Mouse (Mus musculus) retina, embryonic 14.5 days (tissue): ENCODE results near the gene Bcap29.
A peak's percentile ranks its signal among the peaks of the same experiment; 100 is the strongest.
"Not testable (repeated sequence)": the region's sequence is repeated elsewhere in the genome, so short reads cannot be mapped to it uniquely, and the experiment has no call there.

Source experiments
- DNase-seq: peaks from one replicate; pipeline ENCODE4 v3.0.0-alpha.2; 2015; ENCODE audit warnings: low spot score

Gene Bcap29

DNA sequence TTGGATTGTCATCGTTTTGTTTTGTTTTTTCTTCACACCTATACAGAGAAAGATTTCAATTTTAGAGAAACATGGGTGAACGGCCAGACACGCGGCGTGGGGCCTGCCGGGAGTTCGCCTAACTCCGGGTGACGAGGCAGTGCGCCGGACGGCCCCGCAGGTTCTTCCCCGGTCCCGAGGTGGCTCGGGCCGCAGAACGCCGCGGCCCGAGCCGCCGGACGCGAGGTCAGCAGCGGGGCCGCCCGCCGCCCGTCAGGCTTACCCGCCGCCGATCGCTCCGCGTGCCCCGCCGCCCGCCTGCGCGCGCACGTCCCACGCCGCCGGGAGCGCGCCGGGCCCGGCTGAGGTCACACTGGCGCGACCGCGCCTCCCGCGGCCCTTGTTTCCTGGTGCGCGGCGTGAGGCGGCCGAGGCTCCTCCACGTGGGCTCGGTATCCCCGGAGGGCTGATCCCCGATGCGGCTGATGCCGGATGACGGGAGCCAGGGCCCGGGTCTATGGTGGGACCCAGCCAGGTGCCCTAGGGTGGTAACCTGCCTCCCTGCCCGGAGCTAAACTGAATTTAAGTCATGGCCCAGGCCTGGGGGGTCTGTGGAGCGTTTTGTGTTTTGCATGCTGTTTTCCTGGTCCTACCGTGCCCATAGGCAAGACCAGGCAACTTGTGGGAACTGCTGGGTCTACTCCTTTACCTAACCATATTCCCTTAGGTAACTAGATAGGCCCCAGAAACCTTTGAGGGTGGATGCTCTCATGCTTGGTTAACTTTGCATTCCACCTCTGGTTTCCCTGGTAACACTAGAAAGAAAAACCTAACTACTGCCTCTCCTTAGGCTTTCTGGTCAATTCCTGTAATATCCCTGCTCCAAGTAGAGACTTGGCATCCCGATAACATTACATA is at the start of gene Bcap29:
Gene Bcap29, minus strand, starts transcription at position 316 of the 897 bp plus-strand sequence.
- DNase-seq = peak; percentile 80

DNA sequence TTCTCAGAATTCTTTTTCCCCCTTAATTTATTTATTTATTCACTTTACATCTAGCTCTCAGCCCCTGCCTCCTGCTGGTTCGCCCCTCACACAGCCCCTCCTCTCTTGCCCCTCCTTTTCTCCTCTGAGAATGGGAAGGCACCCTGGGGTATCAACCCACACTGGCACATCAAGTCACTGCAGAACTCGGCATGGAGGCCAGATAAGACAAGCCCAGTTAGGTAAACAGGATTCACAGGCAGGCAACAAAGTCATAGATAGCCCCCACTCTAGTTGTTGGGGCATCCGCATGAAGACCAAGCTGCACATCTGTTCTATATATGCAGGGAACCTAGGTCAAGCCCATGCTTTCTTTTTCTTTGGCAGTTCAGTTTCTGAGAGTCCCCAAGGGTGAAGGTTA is 32.7 kb upstream of the Bcap29 start:
- no peak for DNase-seq

DNA sequence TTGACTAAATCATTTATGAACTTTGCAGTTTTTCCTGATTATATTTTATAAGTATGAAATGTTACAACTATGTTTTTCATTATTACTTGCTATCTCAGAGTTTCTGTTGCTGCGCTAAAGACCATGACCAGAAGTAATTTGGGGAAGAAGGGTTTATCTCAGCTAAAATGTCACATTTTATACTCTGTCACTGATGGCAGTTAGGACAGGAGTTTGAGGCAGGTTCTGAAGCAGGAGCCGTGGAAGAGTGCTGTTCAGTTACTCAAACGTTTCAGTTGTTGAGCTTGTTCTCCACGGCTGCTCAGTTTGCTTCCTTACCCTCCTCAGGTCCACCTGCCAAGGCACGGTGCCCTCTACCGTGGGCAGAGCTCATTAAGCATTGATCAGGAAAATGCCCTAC is 31.5 kb upstream of the Bcap29 start:
- DNase-seq = no peak

DNA sequence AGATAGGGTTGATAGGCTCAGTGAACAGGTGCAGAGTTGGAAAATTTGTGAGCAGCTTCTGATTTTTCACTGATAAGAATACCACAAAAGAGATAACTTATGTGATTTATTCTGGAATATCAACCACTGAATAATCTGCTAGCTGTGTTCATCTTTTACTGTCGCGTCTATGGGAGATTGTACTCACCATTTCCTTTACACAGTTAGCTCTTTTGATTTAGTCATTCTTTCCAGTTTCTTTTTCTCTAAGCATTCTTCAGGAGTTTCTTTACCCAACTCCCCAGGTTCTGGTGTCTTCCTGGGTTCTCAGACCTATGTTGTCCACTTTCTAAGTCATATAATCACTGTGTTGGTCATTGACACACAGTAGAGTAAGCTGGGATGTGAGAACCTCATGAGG is 22.4 kb upstream of the Bcap29 start:
- DNase-seq = no peak

DNA sequence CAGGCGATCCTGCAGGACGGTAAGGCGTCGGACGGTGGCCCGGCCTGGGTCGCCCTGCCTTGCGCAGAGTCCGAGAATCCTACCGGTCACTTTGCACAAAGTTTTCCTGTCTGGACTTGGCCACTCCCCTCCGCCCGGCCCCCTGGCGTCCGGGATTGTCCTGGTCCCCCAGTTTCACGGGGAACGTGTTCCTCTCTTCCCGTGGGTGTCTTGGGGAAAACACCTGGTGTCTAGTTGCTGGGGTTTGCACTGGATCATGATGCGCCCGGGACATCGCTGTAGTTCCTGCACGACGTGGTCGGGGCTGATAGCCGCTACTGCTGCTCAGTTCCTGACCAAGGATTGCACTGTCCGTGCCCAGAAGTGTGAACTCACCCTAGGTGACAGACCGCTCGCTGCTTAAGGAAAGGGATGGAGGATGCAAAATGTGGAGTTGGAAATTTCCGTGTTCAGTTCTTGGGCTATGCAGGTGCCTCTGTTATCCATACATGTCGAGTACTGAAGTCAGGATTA is 20.6 kb upstream of the Bcap29 start:
- no peak for DNase-seq

DNA sequence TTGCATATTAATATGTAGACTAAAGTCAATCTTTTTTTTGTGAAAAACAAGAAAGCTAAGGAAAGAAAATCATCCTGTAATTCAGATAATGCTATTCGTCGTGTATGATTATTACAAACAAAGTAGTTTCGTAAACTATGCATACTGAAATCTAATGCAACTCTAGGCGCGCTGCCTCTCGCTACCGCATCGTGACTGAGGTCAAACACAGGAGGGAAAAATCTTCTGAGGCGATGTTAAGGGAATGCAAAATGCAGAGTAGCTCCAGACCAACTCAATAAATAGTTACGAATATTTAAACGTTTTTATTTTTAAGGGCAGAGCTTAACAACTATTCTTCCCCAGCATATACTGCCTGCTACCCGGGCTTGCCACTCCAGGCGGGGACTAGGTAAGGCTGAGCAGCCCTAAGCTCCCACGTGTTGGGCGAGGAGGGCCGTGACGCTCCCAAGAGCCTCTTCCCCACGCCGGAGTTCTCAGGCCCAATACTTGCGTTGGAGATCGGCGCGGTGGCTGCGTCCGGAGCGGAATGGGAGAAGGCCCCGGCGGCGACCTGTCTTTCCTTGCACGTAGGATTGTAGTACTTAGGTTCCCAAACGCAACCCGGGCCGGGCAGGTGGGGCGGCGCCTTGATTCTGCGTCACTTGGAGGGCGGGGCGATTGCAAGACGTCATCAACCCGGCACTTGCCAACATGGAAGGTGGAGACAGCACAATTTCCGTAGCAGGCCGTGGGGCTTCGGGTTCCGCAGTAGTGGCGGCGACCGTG is 19.9 kb upstream of the Bcap29 start, which contains the start of the genes Dus4l and Cog5:
Gene Dus4l, minus strand, starts transcription at position 630 of the 768 bp plus-strand sequence.
Gene Cog5, plus strand, starts transcription at position 673 of the 768 bp plus-strand sequence.
- peak; percentile 94 for DNase-seq

DNA sequence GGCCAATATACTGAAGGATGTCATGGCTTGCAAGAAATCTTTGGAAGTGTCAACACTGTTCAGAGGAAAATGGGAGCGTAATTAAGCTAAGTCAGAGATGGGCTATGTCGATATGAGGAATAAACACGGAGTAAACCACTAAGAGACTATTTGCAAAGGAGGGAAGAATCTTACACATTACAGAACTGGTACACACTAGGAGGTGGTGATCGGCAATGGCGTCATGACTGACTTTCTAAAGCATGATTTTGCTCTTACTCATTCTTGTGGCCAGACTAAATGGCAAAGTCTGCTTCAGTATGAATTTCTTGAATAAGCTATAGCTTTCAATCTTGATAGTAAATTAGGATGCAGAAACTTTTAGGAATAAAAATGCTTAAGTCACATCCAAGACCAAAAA is 19.2 kb upstream of the Bcap29 start:
- DNase-seq = no peak

DNA sequence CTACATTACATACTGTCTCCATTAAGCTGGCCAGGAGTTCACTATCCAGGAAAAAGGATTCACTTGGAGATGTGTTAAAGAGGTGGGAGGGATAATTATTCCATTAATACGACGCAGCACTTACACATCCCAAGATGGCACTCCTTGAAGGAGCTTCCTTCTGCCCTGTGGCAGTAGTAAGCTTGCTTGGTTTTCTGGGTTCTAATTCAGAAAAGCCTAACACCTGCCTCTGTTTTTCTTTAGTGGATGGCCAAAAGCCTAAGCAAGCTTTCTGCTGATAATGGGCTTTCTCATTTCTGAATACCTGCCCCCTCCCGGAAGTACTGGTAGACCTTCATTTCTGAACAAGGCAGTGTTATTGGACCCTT is 766 bp upstream of the Bcap29 start:
- no peak for DNase-seq

DNA sequence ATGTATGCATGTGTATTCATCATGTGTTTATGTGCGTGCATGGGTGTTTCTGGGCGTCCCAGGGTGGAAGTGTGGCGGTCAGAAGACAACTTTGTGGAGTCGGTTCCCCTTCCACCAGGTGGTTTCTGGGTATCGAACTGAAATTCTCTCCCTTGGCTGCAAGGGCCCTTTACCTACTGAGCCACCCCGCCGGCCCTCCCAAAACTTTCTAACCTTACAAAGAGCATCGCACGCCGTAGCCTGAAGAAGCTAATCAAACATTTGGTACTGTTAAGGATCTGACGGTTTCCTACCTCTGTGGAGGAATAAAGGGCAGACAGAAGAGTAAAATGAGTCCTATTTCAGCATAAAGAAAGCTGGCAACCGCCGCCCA is 502 bp downstream of the Bcap29 start:
- peak; percentile 59 for DNase-seq

DNA sequence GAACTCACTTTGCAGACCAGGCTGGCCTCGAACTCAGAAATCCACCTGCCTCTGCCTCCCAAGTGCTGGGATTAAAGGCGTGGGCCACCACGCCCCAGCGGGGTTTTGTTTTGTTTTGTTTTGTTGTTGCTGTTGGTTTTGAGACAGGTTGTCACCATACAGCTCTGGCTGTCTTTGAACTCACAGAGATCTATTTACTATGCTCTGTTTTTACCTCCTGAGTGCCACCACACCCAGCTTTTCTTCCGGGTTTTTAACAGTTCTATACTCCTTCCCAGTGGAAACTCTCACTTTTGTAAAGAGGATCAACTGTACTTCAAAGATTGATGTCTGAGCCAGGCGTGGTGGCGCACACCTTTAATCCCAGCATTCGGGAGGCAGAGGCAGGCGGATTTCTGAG is 6.1 kb downstream of the Bcap29 start:
- not testable (repeated sequence) for DNase-seq

DNA sequence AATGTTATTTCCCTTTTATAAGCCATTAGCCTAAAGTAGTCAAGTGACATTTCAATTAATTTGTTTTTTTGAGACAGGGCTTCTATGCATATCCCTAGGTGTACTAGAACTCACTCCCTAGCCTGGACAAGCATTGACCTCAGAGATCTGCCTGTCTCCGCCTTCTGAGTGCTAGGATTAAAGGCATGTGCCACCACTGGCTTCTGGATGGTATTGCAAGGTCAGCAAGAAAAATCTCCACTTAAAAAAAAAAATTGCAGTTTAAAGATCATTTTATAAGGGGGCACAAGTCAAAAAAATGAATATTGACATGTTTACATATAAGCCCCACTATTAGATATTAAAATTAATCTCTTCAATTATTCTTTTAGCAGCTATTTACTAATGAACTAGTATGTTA is 9.4 kb downstream of the Bcap29 start:
- DNase-seq = no peak

DNA sequence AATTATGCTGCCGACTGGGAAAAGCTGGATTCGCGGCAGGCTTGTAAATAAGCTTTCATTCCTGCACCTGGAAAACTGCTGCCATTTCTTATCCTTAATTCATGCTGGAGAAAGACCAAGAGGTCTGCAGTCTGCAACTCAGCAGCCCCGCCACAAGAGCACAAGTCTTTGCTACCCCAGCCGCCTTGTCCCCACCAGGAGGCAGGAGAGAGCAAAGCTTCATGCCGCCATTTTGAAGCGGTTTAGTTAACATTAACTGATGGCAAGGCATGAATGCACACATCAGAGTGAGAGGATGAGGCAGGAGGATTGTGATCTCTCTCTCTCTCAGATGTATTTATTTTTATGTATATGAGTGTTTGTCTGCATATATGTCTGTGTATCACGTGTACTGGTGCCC is 14.4 kb downstream of the Bcap29 start:
- DNase-seq = no peak

DNA sequence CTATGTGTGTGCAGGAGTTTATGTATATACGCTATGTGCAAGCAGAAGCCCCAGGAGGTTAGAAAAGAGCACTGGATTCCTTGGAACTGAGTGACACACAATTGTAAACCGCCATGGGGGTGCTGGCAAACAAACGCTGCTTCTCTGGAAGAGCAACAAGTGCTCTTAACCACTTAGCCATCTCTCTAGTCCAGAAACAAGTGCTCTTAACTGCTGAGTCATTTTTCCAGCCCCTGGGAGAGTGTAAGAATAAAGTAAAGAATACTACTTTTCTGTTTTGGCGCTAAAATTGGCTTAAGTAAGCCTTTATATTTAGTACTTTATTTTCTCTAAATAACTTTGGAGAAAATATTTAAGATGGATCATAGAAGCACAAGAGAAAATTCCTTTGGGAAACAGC is 21.1 kb downstream of the Bcap29 start:
- DNase-seq = no peak

DNA sequence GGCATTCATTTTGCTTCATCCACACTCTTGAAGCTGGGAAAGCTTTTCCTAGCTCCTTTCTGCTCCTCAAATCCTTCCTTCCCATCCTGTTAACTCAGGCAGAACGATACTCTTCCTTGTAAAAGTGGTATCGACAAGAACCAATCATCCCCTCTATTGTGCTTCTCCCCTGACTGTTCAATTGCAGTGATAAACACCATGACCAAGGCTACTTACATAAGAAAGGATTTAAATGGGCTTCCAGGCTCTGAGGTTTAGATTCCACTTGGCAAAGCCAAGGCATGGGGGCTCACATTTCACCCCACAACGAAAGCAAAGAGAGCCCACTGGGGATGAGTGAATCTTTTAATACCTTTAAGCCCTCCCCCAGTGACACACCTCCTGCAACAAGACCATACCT is 26.3 kb downstream of the Bcap29 start:
- no peak for DNase-seq

DNA sequence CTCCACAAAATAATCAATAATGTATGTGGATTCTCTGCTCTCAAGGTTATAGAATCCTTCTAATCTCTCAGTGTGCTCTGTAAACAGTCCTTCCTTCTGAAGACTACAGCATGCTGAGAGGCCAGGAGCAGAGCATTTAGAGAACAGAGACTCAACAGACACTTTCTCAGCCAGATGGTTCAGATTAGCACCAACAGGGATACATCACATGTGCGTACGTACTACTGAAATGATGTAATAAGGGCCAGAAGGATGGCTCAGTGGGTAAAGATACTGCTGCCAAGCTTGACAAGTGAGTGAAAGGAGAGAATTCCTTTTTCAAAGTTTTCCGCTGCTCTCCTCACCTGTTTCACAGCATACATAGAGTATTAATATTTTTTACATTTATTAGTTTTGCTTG is 29.6 kb downstream of the Bcap29 start:
- DNase-seq = no peak

DNA sequence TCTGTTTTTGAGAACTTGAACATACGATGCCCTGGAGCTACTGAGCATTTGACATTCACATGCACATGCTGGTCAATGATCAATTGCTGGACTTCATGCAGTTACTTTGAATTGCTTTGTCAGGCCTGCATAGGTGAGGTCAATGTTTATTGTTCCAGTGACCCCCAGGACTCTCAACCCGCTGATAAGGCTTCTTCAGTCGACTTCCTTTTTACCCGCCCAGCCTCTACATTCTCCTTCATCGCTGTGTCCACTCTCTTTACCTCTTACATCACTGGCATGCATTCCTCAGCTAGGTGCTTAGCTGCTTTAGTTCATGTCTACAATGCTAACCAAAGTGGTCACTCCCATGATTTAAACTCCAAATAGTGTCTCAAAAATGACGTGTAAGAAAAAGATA is 30.9 kb downstream of the Bcap29 start:
- DNase-seq = no peak

DNA sequence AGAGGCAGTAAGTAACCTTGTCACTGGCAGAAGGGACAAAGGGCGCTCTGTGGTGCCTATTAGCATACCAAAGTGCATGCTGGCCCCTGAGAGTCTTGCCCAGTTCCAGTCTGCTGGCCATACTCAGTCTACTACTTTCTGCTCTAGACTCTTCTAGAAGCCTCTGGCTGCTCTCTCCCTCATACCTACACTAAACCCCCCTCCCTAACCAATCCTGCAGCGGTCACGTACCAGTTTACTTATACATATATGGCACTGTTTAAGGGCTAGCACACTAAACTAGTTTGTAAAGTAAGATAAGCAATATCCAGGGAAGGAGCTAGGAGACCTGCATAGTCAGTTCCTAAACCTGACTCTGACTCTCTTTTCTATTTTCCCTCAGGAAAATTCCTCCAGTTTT is 40.2 kb downstream of the Bcap29 start:
- no peak for DNase-seq

DNA sequence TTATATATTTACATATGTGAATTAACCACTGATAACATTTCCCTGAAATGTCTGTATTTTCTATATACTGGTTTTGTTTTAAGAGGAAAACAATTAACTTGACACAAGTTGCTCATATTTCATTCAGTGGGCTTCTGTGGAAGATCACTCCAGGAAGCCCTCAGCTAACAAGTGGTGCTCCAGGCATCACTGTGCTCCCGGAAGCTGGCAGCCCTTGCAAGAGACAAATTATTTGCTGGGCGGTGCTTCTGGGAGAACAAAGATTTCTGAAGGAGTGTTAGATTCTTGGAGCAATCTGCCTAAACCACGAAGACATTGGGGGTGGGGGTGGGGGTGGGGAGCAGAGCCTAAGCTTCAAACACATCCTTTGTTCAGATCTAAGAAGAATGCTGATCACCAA is 42.4 kb downstream of the Bcap29 start:
- DNase-seq = no peak

DNA sequence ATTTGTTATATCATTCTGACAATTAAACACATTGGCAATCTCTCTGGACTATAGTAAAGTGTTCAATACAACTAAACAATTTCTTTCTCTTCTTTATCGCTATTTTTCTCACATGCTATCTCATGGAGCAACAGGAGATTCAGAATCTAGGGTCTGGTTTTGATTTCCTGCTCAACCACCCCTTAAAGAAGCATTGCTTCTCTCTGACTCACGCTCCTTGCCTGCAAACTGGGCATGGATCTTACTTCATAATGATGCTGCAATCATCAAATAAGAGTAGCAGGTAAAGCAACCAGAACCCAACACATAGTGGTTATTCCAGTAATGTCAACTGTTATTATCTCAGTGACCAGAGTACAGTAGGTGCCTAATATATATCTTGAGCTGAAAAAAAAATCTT is 50.7 kb downstream of the Bcap29 start:
- DNase-seq = no peak

DNA sequence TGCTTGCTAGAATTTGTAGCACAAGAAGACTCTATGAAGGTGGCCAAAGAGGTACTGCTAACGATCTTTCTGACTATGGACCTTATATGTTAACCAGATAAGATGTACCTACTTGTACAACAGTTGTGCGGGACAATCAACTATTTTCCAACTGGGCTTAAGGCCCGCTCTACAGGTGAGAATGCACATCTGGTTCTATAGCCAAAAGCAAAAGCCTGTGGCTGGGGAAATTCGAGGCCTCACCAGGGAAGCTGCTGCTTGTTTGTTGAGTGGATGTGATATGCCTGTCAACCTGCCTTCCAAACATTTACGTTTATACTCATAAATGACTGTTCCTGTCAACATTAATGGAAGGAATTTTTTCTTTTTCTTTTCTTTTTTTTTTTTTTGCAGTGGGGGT is 52.4 kb downstream of the Bcap29 start:
- no peak for DNase-seq

DNA sequence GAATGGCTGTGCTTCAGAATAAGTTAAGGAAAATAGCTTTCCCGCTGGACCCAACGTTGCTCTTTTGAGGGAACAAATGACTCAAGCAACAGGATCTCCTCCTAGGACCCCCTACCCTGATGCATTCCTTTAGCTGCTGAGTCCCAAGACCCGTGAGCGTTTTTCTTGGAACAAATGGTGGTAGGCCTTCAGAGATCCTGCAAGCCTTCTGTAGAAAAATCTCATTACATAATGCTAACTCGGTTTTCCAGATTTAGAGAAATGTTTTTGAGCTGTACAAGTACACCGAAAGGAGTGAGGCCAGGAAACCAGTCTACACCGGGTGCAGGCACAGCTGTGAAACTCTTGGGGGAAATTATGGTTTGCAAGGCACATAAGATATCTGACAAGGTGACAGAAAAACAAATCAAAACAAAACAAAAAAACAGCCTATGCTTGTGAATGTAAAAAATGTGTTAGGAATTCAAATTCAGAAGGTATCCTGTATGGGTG is 53.1 kb downstream of the Bcap29 start:
- DNase-seq = no peak

DNA sequence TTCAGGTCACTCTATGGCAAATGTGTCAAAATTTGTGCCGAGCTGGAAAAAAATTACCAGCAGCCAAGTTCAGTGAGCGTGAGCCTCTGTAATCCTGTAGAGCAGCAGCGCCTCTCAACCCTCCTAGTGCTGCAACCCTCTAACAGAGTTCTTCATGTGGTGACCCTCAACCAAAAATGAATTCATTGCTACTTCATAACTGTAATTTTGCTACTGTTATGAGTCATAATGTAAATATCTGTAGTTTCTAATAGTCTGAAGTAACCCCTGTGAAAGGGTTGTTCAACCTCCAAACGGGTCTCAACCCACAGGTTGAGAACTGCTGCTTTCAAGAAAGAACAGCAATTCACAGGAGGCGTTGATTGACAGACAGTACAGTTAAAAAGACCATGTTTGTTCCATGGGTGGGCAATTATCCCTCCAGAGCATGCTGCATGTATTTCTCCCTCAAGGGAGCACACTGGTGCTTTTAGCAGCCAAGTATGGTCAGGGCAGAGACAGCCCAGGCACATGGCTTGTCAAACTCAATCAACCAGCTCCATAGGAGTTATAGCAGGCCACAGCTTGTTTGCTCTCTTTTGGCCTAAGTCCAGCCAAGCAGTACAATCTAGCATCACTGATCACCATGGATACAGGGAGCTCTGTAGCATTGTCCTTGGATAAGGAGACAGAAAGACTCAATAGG is 53.7 kb downstream of the Bcap29 start:
- peak; percentile 86 for DNase-seq
